Mouse (Mus musculus) CH12F3 (cell line): Measurements from ENCODE around the gene Rps6ka1.
"Not testable (repeated sequence)": the region's sequence is repeated elsewhere in the genome, so short reads cannot be mapped to it uniquely, and the experiment has no call there.

Experiments used
- in situ Hi-C: fragments of 300-500 bp; cut with MboI; formaldehyde crosslinking; loops from 2 replicates; pipeline ENCODE4 v1.14.3; 2020; ENCODE audit warnings: low sequenced_read_pairs

Gene Rps6ka1

DNA sequence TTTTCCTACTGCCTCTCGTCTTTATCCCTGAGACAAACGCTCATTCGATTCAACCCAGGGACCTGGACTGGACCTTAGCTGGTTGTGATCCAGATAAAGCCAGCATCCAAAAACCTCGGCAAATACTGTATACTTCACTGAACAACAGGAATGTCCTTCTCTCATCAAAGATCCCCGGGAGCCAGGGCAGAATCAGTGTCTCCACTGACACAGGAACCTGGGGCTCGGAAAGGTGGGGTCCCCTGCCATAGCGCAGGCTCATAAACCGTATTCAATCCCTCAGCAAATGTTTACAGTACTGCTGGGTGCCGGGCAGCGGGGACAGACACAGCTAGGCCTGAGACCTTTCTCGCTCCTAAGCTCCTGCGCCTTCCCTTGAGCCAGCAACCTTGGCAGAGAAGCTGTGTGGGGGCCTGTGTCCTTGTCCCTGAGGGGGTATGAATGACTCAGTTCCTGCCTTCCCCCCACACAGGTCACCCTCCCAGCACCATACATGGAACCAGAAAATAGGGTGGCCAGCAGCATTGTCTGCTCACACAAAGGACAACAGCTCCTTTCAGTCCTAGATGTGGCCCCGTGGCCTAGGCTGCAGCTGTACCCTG lies 23.1 kb downstream of the Rps6ka1 start:
- in situ Hi-C loops = no loop called here

DNA sequence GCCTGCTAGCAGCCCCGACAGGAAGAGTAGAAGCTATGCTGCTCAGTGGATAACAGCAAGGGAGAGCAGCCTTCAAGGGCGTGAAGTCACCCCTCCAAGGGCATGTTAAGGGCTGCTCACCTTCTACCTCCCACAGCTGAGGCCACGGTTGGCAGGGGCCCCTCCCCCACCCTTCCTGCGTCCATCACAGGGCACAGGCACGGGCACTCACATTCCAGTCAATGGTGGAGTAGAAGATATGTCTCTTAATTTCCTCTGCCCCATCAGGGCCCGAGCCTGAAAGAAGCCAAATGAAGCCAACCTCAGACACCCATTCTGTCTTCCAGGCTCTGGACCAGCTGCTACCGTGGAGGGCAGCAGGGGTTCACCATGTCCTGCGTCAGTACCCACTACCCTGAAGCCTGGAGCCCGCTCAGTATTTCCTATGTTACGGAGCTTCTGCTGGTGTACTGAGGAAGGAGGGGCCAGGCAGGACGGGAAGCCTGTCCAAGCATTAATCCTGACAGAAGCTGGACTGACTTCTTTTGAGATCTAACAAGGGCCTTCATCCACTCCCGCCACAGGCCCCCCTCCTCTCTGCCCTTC lies 23.7 kb downstream of the Rps6ka1 start:
- in situ Hi-C loops = no loop called here

DNA sequence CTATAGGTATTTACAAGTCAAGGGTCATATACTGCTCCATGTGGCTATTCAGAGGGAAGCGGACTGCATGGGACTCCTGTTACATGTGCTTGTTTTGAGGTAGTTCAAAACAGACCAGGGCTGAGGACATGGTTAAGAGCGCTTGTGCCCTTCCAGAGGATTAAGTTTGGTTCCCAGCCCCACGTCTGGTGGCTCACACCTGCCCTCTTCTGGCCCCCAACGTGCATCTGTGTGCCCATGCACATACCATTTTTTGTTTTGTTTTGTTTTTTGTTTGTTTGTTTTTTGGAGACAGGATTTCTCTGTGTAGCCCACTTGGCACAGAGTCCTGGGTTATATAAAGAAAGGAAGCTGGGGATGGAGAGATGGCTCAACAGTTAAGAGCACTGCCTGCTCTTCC lies 30.1 kb downstream of the Rps6ka1 start:
- in situ Hi-C loops = no loop called here

DNA sequence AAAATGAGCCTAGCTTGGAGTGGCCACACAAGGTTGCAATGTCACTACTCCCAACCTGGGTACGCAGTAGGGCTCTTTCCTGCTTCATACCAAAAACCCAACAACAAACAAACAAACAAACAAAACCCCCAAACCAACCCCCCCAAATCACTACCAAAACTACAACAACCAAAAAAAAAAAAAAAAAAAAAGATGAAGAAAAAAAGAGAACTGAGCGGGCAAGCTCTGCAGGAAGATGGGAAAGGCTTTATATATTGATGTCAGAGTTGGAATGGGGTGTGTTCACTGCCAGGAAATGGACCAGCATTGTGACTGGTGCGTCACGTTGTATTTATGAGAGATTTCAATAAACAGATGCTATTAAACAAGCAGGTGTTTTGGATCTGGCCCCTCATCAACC lies 33.0 kb downstream of the Rps6ka1 start:
- in situ Hi-C loops = no loop called here

DNA sequence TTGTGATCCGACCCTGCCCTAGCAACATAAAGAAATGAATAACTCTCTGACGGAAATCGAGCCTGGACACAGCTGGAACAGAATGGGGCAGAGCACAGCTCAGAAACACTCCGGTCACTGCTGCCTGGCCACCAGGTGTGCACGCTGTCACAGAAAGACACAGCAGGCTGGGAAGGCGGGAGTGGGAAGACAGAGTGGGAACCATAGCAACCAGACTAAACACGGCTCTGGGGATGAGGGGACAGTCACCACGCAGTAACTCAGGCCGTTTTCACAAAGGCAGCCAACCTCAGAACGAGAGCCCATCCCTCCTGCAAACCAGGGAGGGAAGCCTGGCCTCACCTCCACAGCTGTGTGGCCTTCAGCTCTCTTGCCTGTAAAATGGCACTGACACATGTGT lies 34.0 kb downstream of the Rps6ka1 start:
- in situ Hi-C loops = no loop called here

DNA sequence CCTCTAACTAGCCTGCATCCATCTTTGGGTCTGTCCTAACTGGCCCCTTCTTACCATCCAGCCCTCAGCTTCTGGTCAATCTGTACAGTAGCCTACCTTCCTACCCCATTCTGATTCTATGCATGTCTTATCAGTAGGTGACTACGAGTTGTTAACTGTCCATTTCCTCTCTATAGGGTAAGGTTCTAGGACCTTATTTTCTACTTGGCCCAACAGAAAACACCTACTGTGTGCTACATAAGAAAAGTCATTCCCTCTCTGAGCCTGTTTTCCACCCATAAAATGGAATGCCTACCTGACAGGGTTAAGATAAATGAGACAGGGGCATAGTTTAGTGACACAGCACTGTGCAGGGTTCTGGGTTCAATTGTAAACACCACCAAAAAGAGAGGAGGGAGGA lies 41.0 kb downstream of the Rps6ka1 start:
- in situ Hi-C loops = no loop called here

DNA sequence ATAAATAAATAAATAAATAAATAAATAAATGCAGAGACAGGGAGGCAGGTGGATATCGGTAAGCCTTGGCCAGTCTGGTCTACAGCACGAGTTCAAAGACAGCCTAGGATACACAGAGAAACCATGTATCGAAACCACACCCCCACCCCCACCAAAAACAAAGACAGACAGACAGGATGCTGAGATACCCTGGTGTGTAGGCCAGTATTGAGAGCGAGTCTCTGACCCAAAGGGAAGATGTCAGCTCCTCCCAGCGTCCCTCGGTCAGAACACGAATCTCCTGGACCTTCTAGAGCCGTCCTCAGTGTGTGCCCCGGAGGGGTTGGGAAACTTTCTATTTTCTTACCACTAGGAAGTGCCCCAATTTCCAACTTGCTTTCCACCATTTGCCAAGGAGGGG lies 42.5 kb downstream of the Rps6ka1 start:
- in situ Hi-C loops = no loop called here

DNA sequence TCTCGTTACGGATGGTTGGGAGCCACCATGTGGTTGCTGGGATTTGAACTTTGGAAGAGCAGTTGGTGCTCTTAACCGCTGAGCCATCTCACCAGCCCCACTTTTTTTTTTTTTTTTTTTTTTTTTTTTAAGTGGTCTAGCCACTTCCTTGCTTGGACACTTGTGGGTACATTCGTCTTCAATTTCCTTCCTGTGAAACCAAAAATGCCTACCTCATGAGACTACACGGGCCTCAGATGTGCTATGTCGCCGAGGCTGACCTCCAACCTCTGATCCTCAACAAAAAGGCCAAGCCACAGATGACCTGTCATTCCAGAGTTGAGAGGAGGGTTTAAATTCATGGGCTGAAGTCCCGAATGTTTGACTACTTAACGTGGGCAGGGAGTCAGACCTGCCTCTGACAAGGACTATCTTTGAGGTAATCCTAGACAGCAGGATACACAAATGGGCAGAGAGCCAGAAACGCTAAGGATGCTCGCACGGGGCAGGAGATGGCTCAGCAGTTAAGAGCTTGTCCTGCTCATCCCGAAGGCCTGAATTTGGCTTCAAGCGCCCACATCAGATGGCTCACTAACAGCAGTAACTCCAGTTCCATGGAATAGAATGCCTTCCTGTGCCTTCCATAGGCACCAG lies 43.3 kb downstream of the Rps6ka1 start:
- in situ Hi-C loops = no loop called here

DNA sequence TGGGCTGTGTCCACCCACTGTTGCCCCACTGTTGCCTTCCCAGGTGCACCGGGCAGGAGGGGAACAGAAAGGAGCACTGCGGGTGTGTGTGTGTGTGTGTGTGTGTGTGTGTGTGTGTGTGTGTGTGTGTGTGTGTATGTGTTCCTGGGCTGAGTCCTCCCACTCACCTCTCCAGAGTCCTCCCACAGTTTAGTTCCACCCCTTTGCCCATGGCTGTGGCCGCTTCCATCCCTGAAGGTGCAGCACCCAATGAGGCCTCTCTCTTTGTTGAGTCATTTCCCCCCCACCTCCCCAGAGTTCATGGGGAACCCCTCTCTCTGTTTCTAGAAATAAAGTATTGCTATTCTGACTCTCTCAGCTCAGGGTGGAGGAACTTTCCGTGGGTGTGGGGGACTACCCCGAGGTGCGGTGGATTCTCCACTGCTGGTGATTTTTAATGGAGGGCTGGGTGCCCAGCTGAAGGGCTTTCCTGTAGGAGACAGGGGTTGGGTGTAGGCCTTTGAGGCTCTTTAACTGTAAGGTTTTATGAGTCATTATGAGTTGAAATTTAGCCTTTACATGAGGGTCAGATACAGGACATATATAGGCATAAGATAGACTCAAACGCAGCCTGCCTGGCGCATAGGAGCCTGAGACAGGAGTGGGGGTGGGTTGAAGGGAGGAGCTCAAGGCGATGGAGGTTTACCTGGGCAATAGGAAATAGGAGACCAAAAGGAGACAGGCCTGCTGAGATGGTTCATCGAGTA lies 44.4 kb downstream of the Rps6ka1 start:
- in situ Hi-C loops = no loop called here

DNA sequence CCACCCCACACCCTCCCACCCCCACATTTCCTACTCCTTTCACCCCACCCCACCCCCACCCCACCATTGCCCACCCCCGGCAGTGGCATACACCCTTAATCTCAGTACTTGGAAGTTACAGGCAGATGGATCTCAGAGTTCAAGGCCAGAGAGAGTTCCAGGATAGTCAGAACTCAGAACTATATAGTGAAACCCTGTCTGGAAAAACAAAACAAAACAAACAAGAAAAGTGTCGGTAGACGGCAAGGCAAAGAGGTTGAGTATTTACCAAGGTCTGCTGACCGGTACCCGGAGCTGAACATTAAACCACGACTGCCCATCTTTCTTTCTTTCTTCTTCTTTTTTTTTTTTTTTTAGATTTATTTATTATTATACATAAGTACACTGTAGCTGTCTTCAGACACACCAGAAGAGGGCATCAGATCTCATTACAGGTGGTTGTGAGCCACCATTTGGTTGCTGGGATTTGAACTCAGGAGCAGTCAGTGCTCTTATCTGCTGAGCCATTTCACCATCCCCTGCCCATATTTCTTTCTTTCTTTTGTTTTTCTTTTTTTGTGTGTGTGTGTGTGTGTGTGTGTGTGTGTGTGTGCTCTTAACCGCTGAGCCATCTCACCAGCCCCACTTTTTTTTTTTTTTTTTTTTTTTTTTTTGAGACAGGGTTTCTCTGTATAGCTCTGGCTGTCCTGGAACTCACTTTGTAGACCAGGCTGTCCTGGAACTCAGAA lies 45.7 kb downstream of the Rps6ka1 start:
- in situ Hi-C loops = not testable (repeated sequence)

DNA sequence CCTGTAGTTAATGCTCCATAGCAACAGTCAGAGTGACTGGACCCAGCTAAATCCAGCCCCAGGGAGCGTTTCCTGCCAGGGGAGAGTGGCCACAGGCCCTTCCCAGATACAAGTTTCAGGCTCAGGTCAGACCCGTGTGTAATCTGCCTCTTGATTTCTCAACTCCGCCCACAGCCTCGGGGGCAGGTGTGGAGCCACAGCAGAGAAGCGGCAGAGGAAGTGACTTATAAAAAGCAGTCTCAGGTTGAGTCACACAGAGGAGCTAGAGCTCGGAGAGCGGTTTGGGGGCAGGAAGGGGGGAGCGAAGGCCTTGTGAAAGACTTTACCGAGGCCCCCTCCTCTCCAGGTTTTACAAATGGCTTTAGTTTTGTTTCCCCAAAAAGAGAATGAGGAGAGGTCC lies 46.6 kb downstream of the Rps6ka1 start:
- in situ Hi-C loops = no loop called here

DNA sequence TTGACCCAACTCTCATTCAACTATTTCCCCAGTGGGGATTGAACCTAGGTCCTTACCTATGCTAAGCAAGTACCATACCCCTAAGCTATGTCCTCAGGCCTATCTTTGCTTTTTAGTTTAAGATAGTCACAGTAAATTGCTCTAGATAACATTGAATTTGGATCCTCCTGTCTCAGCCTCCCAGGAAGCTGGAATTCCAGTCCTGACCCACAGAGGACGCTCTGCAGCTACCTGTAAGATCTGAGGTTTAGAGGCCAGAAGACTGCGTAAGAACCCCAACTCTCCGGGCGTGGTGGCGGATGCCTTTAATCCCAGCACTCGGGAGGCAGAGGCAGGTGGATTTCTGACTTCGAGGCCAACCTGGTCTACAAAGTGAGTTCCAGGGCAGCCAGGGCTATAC lies 47.1 kb downstream of the Rps6ka1 start:
- in situ Hi-C loops = no loop called here

DNA sequence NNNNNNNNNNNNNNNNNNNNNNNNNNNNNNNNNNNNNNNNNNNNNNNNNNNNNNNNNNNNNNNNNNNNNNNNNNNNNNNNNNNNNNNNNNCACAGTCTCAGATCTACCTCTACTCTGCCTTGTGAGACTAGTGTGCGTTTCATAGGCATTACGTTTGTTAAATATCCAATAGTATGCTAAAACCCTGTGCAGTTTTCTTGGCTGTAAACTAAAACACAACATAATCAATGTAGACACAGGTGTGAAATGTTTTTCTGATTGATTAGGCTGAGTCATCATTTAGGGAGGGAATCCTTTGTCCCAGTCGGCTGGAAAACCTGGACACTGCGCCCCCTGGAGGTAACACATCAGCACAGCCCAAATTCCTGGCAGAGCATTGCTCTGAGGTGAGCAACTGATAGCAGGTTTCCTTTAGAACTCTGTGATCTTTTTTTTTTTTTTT lies 48.2 kb downstream of the Rps6ka1 start:
- in situ Hi-C loops = no loop called here

DNA sequence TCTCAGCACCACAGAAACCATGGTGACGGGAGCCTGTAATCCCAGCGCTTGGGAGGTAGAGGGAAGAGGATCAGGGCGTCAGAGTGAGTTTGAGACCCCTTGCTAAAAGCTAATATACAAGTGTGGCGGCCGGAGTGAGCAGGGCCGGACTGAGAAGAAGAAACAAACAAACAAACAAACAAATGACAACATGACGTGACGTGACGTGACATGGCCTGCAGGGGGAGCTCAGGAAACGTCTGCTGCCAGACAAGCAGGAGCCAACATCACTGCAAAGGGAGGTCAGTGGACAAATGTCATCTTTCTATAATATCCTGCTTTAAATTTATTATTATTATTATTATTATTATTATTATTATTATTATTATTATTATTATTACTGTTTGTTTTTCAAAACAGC lies 51.0 kb downstream of the Rps6ka1 start:
- in situ Hi-C loops = no loop called here

DNA sequence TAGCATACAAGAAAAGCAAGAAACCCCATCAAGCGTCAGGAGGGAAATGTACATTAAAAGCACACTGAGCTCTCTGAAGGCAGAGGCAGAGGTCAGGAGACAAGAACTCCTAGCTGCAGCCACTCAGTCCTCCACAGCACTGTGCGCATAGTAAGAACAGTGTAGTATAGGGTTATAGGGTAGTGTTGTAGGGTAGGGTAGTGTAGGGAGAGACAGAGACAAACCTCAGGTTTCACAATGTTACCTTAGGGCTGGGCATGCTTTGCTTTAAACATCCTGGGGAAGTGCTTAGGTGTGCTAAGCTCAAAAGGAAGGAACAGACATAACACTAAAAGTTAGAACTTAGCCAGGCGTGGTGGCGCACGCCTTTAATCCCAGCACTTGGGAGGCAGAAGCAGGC lies 52.4 kb downstream of the Rps6ka1 start:
- in situ Hi-C loops = no loop called here

DNA sequence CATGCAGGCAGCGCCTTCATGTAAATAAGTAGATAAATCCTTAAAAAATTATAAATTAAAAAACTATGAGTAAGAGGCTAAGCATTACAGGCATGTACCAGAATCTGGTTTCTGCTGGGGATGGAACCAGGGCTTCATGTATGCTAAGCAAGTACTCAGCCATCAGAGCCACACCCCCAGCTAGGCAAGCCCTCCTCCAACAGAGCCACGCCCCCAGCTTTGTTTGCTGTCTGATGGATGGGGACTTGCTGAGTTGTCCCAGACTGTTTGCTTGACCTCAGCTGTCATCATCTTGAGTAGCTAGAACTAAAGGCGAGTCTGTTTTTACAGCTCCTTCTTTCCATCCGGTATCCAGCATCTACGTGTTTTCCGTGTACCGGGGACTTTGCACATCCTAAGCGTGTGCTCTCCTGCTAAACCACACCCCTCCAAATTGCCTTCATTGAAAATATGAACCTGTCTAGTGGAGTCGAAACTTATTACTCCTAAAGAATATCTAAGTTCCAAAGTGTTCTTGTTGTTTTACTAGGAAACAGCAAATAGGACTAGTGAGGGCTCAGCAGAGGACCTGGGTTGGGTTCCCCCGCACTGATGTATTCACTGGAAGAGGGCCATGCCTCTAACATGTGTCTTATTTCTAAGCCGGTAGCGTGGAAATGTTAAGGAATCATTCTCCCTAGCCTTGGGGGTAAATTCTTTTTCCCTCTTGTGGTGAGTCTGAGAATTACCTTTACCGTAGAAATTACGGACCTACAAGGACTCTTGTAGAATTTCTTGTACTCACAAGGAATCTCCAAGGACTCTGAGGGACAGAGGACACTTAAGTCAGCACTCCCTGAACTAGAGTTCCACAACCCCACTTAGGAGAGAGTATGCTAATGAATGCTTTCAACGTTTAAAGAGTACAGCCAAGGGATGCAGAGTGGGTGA lies 54.4 kb downstream of the Rps6ka1 start:
- in situ Hi-C loops = no loop called here

DNA sequence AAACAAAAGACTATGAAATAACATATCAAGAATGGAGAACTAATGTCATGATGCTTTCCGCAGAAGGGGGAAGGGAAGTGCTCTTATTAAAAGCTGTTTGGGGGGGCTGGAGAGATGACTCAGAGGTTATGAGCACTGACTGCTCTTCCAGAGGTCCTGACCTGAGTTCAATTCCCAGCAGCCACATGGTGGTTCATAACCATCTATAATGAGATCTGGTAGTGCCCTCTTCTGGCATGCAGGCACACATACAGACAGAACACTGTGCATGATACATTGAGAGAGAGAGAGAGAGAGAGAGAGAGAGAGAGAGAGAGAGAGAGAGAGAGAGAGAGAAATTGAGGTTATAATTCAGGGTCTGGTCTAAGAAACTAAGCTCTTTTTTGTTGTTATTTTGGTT lies 57.1 kb downstream of the Rps6ka1 start:
- in situ Hi-C loops = no loop called here

DNA sequence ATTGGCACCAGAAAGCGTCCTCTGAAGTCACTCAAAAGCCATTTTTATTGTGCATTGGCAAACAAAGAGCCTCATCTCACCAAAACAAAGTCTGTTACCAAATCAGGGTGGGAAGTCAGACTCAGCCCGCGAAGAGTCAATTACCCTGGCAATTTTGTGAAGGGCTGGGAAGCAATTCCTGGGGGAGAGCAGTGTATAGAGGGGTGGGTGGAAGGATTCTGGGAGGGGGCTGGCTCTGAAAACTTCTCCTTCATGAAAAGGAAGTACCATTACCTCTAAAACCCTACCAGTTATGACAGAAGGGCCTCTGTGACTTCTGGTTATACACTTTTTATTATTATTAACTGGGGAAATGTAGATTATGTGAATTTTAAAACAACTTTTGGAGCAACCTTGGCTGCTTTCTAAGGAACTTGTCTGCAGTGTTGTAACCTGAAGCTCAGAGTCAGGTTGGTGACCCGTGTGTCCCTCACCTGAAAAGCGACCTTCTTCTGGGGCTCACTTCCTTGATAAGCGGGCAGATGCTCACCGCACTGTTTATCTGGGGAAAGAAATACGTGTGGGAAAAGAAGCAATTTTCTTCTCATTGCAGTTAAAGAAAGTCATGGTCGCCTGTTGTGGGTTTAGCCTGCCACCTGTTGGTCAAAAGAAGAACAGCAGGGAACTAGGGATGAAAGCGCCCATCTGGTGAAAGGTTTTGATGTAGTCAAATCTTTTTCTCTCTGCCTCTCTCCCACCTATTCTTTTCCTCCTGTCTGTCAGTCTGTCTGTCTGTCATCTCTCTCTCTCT lies 58.1 kb downstream of the Rps6ka1 start:
- in situ Hi-C loops = loop anchor here (10.0 kb wide), 2 partner anchors 165 to 245 kb away; partner anchors contain the start of gene Gpn2
